Mouse (Mus musculus) lung, postnatal 0 days (tissue): ENCODE measurements at regions not wholly inside any gene's neighbourhood (a gene's known extent, or its start where the extent isn't known, plus 50 kb on each side); places are given as distances from the start of the nearest gene placed in this dataset.

Source experiments
- CTCF ChIP-seq: IDR thresholded peaks from 2 replicates; pipeline ENCODE4 v1.5.1; 2016; ENCODE audit warnings: antibody characterized with exemption, mild to moderate bottlenecking
- EP300 ChIP-seq: IDR thresholded peaks from 2 replicates; pipeline ENCODE4 v1.6.1; 2016; ENCODE audit warnings: antibody characterized with exemption, mild to moderate bottlenecking, control low read depth

DNA sequence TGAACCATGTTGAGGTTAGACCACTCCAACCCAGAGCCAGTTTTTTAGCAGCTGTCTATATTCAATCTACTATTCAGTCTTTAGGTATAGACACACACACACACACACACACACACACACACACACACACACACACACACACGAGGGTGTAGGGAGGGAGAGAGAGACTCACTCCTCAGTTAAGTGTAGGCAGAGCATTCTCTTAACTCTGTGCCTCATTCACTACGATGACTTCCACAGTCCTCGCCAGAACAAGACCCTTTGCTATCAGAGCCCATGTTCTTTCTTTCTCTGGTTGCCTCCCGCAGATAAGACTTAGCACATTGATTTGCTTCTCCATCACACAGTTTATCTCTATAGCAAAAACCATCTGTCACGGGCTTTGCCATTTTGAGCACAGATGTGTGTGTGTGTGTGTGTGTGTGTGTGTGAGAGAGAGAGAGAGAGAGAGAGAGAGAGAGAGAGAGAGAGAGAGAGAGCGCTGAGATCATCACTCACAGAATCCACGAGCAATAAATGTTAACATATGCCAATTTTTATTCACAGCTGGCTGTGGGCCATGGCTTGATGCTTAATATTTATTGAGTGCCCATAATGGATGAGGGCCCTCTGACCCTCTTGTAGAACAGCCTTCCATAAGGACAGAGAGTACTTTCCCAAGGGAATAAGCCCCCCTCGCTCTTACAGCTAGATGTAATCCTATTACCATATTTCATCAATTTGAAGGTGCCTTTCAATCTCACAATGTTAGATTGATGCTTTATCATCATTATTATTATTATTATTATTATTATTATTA, 59.7 kb upstream of the D7Ertd443e start:
- TF ChIP-seq CTCF (no peak), EP300 (no peak)
